Mouse (Mus musculus) ZHBTc4 (cell line): ENCODE results near the gene Pum3.

Experiments
- DNase-seq: peaks from one replicate; pipeline ENCODE4 v3.0.0-alpha.2; 2011; ENCODE audit warnings: low read depth, low spot score

Pum3 gene

GRCm38 (mm10) chr19:27429745-27430251 is at the start of gene Pum3:
TSS of gene Pum3 (minus strand) at chr19:27429825.
- peak; percentile 99 for DNase-seq

- DNase-seq: no peak
These were observed 37.1 kb upstream of the Pum3 start for GRCm38 (mm10) chr19:27466691-27467090.

- no peak for DNase-seq
These were observed 33.0 kb upstream of the Pum3 start for GRCm38 (mm10) chr19:27462656-27463055.

GRCm38 (mm10) chr19:27450458-27450857 is 20.8 kb upstream of the Pum3 start:
- DNase-seq: peak; percentile 66

DNA sequence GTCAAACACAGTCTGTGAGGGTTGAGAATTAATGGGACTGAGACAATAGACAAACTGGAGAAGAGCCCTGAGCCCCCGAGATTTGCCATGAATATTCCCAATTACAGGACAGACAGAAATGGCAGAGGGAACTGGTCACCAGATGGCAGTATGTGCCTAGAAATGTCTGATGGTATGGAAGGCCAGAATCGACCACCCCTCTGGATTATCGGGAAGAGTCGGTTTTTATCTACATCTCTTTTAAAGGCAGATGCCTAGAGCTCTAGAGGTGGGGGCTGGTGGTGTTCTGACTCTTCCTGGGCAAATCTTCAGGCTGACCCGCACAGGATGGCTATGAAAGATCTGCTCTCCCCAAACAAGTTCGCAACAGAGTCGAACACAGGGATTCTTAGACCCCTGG is 17.9 kb upstream of the Pum3 start:
- DNase-seq: peak; percentile 43

GRCm38 (mm10) chr19:27441106-27441505 is 11.5 kb upstream of the Pum3 start:
- no peak for DNase-seq

- DNase-seq: no peak
These were observed 8.5 kb upstream of the Pum3 start for GRCm38 (mm10) chr19:27437982-27438652.

DNA sequence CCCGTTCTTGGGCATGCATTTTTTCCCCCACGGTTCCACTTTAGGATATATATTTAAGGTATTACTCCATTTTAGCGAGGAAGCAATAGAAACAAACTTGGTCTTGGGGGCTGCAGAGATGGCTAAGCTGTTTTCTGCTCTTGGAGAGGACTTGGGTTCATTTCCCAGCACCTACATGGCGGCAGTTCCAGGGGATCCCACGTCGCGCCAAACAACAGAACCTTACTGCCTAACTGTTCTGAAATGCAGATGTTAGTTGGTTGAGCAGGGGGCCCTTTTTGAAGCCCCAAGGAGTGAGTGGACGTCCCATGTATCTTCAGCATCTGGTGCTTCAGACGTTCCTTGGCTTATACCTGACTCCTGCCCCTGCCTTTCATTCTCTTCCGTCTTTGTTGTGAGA is 781 bp upstream of the Pum3 start:
- peak; percentile 12 for DNase-seq

GRCm38 (mm10) chr19:27429281-27429680 is 344 bp downstream of the Pum3 start:
- DNase-seq: no peak

- no peak for DNase-seq
These were observed 1.8 kb downstream of the Pum3 start for GRCm38 (mm10) chr19:27427865-27428264.

- no peak for DNase-seq
These were observed 3.2 kb downstream of the Pum3 start for GRCm38 (mm10) chr19:27426451-27426850.

DNA sequence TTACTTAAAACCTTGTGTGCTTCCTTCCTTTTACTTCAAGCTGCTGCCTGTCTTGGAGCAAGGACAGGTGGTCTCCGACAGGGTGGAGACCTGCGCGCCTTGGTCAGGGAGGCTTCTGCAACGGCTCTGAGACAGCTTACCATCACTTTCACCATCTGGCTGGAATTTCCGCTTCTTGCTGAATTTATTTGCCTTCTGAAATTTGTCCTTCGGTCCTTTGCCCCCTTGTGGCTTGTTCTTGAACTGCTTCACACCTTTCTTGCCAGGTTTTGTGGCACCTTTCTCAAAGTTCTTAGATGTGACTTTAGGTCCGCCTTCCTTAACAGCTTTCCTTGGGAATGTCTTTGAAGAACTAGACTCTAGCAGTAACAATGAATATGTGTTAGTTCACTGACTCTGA is 4.0 kb downstream of the Pum3 start:
- DNase-seq: peak; percentile 80

- no peak for DNase-seq
These were observed 12.2 kb downstream of the Pum3 start for GRCm38 (mm10) chr19:27417375-27417774.

GRCm38 (mm10) chr19:27416569-27416968 is 13.1 kb downstream of the Pum3 start:
- DNase-seq: peak; percentile 82

DNA sequence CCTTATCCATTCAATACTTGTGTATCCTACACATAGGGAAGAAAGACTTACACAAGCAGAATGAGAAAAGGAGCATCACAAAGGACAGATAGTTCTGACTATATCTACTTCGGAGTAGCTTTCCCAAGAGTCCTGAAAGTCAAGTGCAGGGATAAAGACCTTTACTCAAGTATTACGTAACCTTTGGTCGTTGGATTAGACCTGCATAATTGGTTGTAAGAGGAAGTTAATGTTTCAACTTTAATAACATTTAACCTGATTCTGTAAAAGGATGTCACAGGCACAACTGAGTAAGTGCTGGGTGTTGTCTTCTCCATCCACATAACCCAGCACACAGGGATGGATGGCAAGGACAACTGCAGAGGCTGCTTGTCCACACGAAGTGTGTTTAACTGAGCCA is 18.3 kb downstream of the Pum3 start:
- DNase-seq: no peak

- DNase-seq: no peak
These were observed 18.9 kb downstream of the Pum3 start for GRCm38 (mm10) chr19:27410751-27411150.

DNA sequence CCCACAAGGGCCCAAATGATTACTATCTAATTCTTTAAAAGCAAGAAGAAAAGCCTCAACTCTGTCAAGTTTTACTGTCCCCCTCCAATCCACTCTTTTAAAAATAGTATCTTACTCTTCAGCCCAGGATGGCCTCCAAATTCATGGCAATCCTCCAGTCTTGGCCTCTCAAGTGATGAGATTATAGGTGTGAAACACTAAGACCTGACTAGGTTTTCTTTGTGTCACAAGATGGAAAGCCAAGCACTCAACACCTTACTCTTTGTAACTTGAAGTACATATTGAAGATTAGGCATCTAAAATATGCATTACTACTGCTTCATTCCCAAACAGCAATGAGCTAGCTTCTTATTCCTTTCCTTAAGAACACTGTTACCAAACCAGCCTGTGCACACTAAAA is 19.8 kb downstream of the Pum3 start:
- no peak for DNase-seq

- DNase-seq: no peak
These were observed 20.4 kb downstream of the Pum3 start for GRCm38 (mm10) chr19:27409196-27409595.

- no peak for DNase-seq
These were observed 31.8 kb downstream of the Pum3 start for GRCm38 (mm10) chr19:27397797-27398196.

DNA sequence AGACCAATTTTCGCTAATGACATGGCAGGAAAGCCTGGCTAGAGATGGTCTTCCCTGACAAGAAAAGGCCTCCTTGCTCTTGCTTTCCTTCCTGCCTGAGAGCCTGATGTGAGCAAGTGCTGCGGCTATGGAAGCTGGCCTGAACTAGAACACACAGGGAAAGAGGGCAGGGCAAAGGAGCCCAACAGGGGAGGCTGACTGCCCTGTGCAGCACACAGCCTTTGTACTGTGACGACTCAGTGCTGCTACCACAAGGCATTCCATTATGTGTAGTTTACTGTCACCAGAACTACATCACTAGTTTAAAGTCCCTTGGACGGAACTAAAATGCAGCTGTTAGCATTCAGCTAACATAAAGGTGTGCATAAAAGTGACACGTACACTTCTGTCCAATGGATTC is 32.4 kb downstream of the Pum3 start:
- DNase-seq: no peak

DNA sequence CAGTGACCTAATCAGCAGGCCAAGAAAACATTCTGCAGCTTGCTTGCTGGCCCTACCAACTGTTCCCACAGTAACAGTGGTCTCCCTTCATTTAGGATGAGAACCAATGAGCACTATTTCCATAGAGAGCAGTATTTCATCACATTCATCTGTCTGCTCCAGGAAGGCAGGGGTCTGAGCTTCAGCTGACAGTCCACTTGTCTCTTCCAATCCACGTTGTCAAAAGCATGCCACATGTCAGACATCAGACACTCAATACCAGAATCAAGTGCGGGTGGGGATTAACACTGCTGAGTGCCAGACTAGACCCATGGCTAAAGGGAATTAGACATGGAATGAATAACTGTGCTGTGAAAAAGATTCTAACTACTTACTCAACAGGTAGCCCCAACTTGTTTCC is 32.9 kb downstream of the Pum3 start:
- DNase-seq: no peak

DNA sequence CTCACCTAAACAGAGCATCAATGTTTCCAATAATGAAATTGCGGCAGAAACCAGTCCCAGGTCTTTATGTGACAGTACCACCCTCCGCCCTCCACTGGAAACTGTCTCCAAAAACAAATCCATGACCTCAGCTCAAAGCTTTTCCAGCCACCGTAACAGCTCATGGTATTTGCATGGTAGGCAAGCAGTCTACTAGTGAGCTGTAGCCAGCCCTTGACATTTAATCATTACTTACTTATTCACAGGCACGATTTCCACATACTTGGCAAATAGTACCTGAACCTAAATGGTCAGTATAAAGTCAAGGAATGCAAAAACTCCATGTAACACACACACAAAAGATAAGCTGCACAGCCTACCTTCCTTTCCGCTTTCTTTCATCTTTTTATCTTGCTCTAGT is 33.7 kb downstream of the Pum3 start:
- no peak for DNase-seq

DNA sequence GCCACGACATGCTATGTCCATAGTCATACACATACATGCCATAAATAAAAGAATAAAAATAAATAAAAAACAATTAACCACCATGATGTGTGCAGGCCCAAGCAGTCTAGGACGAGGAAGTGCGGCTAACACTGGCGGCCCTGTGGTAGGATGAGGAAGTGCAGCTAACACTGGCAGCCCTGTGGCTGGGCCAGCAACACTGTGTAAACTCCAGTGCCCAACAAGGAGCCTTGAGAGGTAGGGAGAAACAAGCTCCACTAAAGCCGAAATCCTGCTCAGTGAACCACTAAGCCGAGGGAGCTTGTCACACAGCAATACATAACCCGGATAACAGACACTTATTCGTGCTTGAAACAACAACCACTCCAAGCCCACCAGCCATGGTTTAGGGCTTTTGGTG is 34.1 kb downstream of the Pum3 start:
- peak; percentile 52 for DNase-seq
